Mouse (Mus musculus): ENCODE data around the gene Tldc1. TPM values are rescaled to one million over a fixed set of nuclear protein-coding genes. Genes with fewer than 3 reads are reported as not detected.

Tldc1 gene
- polyA plus RNA-seq, 1 experiment from 2014 or later = 11.6 TPM

- no peak for ATAC-seq
- H3K9ac ChIP-seq = no peak overlapping the region
- H3K4me2 ChIP-seq = no peak overlapping the region
- H3K4me3 ChIP-seq = no peak overlapping the region
- no peaks in the 10 kb centered on the region for H3K4me1 ChIP-seq
- peaks cover 62% of the 10 kb centered on the region for H3K36me3 ChIP-seq (ENCODE audit: poor library complexity, severe bottlenecking)
- 94% methylated on average over 11 of the region's 11 CpGs for WGBS
- no peak overlapping the region for H3K27ac ChIP-seq
- no peaks in the 10 kb centered on the region for H3K9me3 ChIP-seq (replicated peaks)
- H3K27me3 ChIP-seq = no peaks in the 10 kb centered on the region
Observed at GRCm38 (mm10) chr8:119761692-119762091, 16.5 kb downstream of the Tldc1 start.

- Histone ChIP-seq H3K9ac (no peak overlapping the region), H3K27ac (no peak overlapping the region), H3K4me2 (no peak overlapping the region), H3K36me3 (ENCODE audit: poor library complexity, severe bottlenecking) (peaks cover 19% of the 10 kb centered on the region), H3K4me1 (peaks cover 17% of the 10 kb centered on the region), H3K9me3 (replicated peaks) (no peaks in the 10 kb centered on the region), H3K4me3 (no peak overlapping the region), H3K27me3 (no peaks in the 10 kb centered on the region)
- WGBS = 68% methylated on average over 5 of the region's 5 CpGs
- no peak for ATAC-seq
Observed at GRCm38 (mm10) chr8:119756538-119756937, 21.7 kb downstream of the Tldc1 start.

GRCm38 (mm10) chr8:119756147-119756461 lies 22.1 kb downstream of the Tldc1 start:
- Histone ChIP-seq H3K9me3 (replicated peaks) (no peaks in the 10 kb centered on the region), H3K36me3 (ENCODE audit: poor library complexity, severe bottlenecking) (peaks cover 15% of the 10 kb centered on the region), H3K9ac (no peak overlapping the region), H3K4me1 (peaks cover 17% of the 10 kb centered on the region), H3K27me3 (no peaks in the 10 kb centered on the region), H3K4me2 (peak overlapping the region; percentile 51), H3K27ac (no peak overlapping the region), H3K4me3 (no peak overlapping the region)
- WGBS = 57% methylated on average over 2 of the region's 2 CpGs
- no peak for ATAC-seq

DNA sequence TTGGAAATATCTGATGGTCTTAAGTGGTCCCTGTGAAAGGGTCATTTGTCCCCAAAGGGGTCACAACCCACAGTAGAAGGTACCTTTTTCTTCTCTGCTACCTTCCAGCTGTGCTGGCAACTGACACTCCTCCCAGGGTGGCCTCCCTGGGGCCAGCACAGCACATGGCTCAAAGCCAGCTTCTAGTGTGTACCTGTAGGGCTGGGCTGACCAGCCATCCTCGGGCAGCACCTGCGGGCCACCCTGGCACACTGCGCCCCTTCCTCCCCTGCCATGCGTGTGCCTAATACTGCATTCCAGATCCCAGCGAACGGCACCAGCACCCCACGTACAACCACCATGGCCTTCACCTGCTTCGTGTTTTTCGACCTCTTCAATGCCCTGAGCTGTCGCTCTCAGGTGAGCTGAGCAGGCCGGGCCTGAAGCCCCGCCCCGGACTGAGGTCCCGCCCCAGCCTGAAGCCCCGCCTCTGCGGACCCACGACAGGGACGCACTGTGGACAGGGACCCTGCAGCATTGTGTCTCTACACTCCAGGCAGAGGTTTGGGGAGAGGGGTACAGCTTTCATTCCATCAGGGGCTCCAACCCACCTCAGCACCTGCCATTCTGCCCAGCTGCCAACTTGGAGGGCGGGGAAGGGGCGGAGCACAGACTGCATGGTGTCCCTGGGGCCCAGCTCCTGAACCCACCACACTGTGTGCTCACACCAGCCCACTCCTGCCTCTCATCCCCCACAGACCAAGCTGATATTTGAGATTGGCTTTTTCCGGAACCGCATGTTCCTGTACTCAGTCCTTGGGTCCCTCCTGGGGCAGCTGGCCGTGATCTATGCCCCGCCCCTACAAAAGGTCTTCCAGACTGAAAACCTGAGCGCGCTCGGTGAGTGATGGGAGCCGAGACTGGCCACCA lies 22.7 kb downstream of the Tldc1 start:
- 18% methylated on average over 28 of the region's 28 CpGs for WGBS
- no peak overlapping the region for H3K27ac ChIP-seq
- peak; percentile 54 for ATAC-seq
- peak overlapping the region; percentile 51 for H3K4me2 ChIP-seq
- H3K4me1 ChIP-seq = peaks cover 17% of the 10 kb centered on the region
- H3K36me3 ChIP-seq (ENCODE audit: poor library complexity, severe bottlenecking) = peaks cover 9% of the 10 kb centered on the region
- peak overlapping the region; percentile 8 for H3K9ac ChIP-seq
- no peaks in the 10 kb centered on the region for H3K27me3 ChIP-seq
- H3K4me3 ChIP-seq = peak overlapping the region; percentile 21
- H3K9me3 ChIP-seq (replicated peaks) = no peaks in the 10 kb centered on the region

DNA sequence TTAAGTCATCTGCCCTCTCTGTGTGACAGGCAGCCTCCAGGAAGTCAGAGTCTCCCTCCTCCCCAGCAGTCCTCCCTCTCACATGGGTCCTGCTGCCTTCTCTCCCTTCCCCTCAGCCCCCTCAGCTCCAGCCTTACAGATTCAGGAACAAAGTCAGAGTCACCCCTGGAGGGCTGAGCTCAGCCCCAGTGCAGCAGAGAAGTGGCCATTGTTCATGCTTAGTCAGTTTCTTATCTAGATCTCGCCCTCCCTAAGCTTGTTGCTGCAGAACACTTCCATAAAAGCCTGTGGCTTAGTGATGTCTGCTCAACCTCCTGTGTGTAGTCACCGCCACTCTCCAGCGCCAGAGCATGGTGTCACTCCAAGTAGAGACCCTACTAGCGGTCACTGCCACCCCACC lies 33.6 kb downstream of the Tldc1 start:
- no peaks in the 10 kb centered on the region for H3K9me3 ChIP-seq (replicated peaks)
- no peak overlapping the region for H3K9ac ChIP-seq
- WGBS = 82% methylated on average over 4 of the region's 4 CpGs
- H3K4me2 ChIP-seq = no peak overlapping the region
- no peak overlapping the region for H3K4me3 ChIP-seq
- no peaks in the 10 kb centered on the region for H3K36me3 ChIP-seq (ENCODE audit: poor library complexity, severe bottlenecking)
- ATAC-seq = no peak
- no peak overlapping the region for H3K27ac ChIP-seq
- no peaks in the 10 kb centered on the region for H3K27me3 ChIP-seq
- no peaks in the 10 kb centered on the region for H3K4me1 ChIP-seq

DNA sequence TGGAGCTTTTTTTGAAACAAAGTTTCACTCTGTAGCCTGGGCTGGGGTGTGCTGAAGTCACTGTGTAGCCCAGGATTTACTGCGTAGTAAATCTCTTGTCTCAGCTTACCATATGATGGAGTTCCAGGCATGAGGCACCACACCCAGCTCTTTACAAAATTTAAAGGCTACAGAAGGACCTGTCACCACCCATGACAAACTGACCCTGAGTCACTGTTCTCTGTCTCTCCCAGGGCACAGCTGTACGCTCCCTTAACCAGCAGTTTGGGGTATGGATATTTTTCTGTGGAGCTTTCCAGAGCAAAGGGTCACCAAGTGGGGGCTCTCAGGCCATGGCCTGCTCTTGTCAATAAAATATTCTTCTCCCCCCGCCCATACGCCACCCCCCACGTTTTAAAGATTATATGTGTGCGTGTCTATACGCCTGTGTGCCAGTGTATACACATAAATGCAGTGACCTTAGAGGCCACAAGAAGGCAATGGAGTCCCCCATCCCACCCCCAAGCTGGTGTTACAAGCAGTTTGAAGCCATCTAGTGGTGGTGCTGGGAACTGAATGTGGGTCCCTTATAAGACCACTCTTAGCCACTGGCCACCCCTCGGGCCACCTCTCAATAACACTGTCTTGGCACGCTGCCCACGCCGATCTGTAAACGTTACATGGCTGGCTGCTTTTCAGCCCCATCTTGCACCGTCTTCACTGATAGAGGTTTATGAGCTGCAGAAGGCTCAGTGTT lies 34.8 kb downstream of the Tldc1 start:
- no peak for ATAC-seq
- no peaks in the 10 kb centered on the region for H3K27me3 ChIP-seq
- no peaks in the 10 kb centered on the region for H3K9me3 ChIP-seq (replicated peaks)
- no peak overlapping the region for H3K27ac ChIP-seq
- H3K4me1 ChIP-seq = no peaks in the 10 kb centered on the region
- H3K36me3 ChIP-seq (ENCODE audit: poor library complexity, severe bottlenecking) = no peaks in the 10 kb centered on the region
- H3K9ac ChIP-seq = no peak overlapping the region
- no peak overlapping the region for H3K4me3 ChIP-seq
- 50% methylated on average over 13 of the region's 13 CpGs for WGBS
- no peak overlapping the region for H3K4me2 ChIP-seq

DNA sequence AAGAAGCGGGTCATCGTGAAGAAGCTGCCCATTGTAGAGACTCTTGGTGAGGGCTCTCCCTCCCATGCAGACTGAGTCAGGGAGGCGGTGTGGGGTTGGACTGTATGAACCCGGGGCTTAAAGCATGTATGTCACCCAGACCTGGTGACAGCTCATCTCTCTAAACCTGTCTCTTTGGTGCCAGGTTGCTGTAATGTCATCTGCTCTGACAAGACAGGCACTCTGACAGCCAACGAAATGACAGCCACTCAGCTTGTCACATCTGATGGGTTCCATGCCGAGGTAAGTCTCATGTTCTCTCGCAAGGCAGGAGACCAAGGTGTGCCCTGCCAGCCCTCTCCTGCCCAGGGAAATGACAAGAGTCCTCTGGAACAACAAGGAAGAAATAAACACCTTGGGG lies 35.8 kb downstream of the Tldc1 start:
- WGBS = 85% methylated on average over 7 of the region's 7 CpGs
- Histone ChIP-seq H3K27me3 (no peaks in the 10 kb centered on the region), H3K9ac (no peak overlapping the region), H3K4me3 (no peak overlapping the region), H3K4me1 (no peaks in the 10 kb centered on the region), H3K9me3 (replicated peaks) (no peaks in the 10 kb centered on the region), H3K27ac (no peak overlapping the region), H3K36me3 (ENCODE audit: poor library complexity, severe bottlenecking) (no peaks in the 10 kb centered on the region), H3K4me2 (no peak overlapping the region)
- ATAC-seq = no peak

- Histone ChIP-seq H3K9ac (no peak overlapping the region), H3K9me3 (replicated peaks) (no peaks in the 10 kb centered on the region), H3K36me3 (ENCODE audit: poor library complexity, severe bottlenecking) (no peaks in the 10 kb centered on the region), H3K27ac (no peak overlapping the region), H3K4me2 (no peak overlapping the region), H3K4me3 (no peak overlapping the region), H3K27me3 (no peaks in the 10 kb centered on the region), H3K4me1 (no peaks in the 10 kb centered on the region)
- 64% methylated on average over 4 of the region's 4 CpGs for WGBS
- ATAC-seq = no peak
Observed at GRCm38 (mm10) chr8:119740634-119741033, 37.6 kb downstream of the Tldc1 start.

GRCm38 (mm10) chr8:119738129-119738907 lies 39.9 kb downstream of the Tldc1 start:
- no peaks in the 10 kb centered on the region for H3K4me1 ChIP-seq
- no peak overlapping the region for H3K27ac ChIP-seq
- H3K4me2 ChIP-seq = no peak overlapping the region
- no peaks in the 10 kb centered on the region for H3K9me3 ChIP-seq (replicated peaks)
- H3K36me3 ChIP-seq (ENCODE audit: poor library complexity, severe bottlenecking) = no peaks in the 10 kb centered on the region
- no peak for ATAC-seq
- no peak overlapping the region for H3K4me3 ChIP-seq
- no peaks in the 10 kb centered on the region for H3K27me3 ChIP-seq
- 85% methylated on average over 19 of the region's 19 CpGs for WGBS
- no peak overlapping the region for H3K9ac ChIP-seq

- H3K9ac ChIP-seq = no peak overlapping the region
- no peaks in the 10 kb centered on the region for H3K9me3 ChIP-seq (replicated peaks)
- no peak overlapping the region for H3K4me3 ChIP-seq
- H3K4me2 ChIP-seq = no peak overlapping the region
- ATAC-seq = no peak
- H3K36me3 ChIP-seq (ENCODE audit: poor library complexity, severe bottlenecking) = no peaks in the 10 kb centered on the region
- no peaks in the 10 kb centered on the region for H3K4me1 ChIP-seq
- WGBS = 85% methylated on average over 11 of the region's 11 CpGs
- H3K27me3 ChIP-seq = no peaks in the 10 kb centered on the region
- H3K27ac ChIP-seq = no peak overlapping the region
Observed at GRCm38 (mm10) chr8:119737093-119737900, 40.9 kb downstream of the Tldc1 start.

DNA sequence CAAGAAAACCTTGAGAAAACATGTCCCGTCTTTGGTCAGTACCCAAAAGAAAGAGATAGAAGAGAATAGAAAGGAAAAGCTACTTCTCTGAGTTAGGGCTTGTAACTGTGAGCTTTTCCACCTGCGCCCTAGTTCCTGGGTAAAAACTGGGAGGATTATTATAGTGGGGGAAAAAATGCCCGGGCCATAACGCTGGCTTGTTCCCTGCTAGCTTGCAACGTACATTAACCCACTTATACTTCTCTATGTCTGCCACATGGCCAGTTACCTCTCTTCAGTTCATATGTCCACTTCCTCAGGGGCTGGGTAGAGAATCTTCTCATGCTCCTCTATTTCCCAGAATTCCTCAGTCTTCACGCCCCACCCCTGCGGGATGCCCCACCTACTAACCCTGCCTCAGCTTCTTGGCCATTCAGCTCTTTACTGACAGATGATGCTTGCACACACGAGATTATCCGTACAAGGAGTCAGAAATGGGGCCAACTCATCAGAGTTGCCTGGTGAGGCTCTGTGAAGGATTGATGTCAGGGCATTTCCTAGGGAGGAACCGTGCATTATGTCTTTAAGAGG lies 41.8 kb downstream of the Tldc1 start:
- Histone ChIP-seq H3K36me3 (ENCODE audit: poor library complexity, severe bottlenecking) (no peaks in the 10 kb centered on the region), H3K4me2 (no peak overlapping the region), H3K4me1 (no peaks in the 10 kb centered on the region), H3K4me3 (no peak overlapping the region), H3K27ac (no peak overlapping the region), H3K9me3 (replicated peaks) (no peaks in the 10 kb centered on the region), H3K9ac (no peak overlapping the region), H3K27me3 (no peaks in the 10 kb centered on the region)
- ATAC-seq = no peak
- WGBS = 89% methylated on average over 10 of the region's 10 CpGs

Data from forebrain, embryonic 13.5 days (tissue).